Mouse (Mus musculus): ENCODE measurements around the gene Atp5l.
"Not testable (repeated sequence)": the region's sequence is repeated elsewhere in the genome, so short reads cannot be mapped to it uniquely, and the experiment has no call there.

Atp5l gene

GRCm38 (mm10) chr9:44920374-44921122 is at the start of gene Atp5l:
Atp5l (minus strand) TSS chr9:44920742.
- DNase-seq (ENCODE audit: low spot score) = peak; percentile 98

- DNase-seq (ENCODE audit: low spot score) = no peak
Measured at GRCm38 (mm10) chr9:44969450-44969849, 48.9 kb upstream of the Atp5l start.

GRCm38 (mm10) chr9:44967763-44968162 is 47.2 kb upstream of the Atp5l start:
- DNase-seq (ENCODE audit: low spot score) = not testable (repeated sequence)

- peak; percentile 91 for DNase-seq (ENCODE audit: low spot score)
Measured at GRCm38 (mm10) chr9:44966815-44967242, 46.3 kb upstream of the Atp5l start.

- DNase-seq (ENCODE audit: low spot score) = no peak
Measured at GRCm38 (mm10) chr9:44965833-44966466, 45.4 kb upstream of the Atp5l start.

GRCm38 (mm10) chr9:44965126-44965832 is 44.7 kb upstream of the Atp5l start, which contains the start of gene Ube4a:
Ube4a (minus strand) TSS chr9:44965600.
- DNase-seq (ENCODE audit: low spot score) = peak; percentile 98

GRCm38 (mm10) chr9:44954432-44954831 is 33.9 kb upstream of the Atp5l start:
- DNase-seq (ENCODE audit: low spot score) = no peak

- DNase-seq (ENCODE audit: low spot score) = no peak
Measured at GRCm38 (mm10) chr9:44947836-44948235, 27.3 kb upstream of the Atp5l start.

- DNase-seq (ENCODE audit: low spot score) = peak; percentile 82
Measured at GRCm38 (mm10) chr9:44946185-44946695, 25.7 kb upstream of the Atp5l start.

GRCm38 (mm10) chr9:44942421-44942820 is 21.9 kb upstream of the Atp5l start:
- DNase-seq (ENCODE audit: low spot score) = no peak

- DNase-seq (ENCODE audit: low spot score) = no peak
Measured at GRCm38 (mm10) chr9:44941756-44942155, 21.2 kb upstream of the Atp5l start.

- no peak for DNase-seq (ENCODE audit: low spot score)
Measured at GRCm38 (mm10) chr9:44921543-44921942, 1.0 kb upstream of the Atp5l start.

- DNase-seq (ENCODE audit: low spot score) = peak; percentile 91
Measured at GRCm38 (mm10) chr9:44921123-44921468, 554 bp upstream of the Atp5l start.

- DNase-seq (ENCODE audit: low spot score) = no peak
Measured at GRCm38 (mm10) chr9:44919606-44920005, 936 bp downstream of the Atp5l start.

GRCm38 (mm10) chr9:44916196-44916595 is 4.3 kb downstream of the Atp5l start:
- peak; percentile 43 for DNase-seq (ENCODE audit: low spot score)

GRCm38 (mm10) chr9:44914706-44915105 is 5.8 kb downstream of the Atp5l start:
- no peak for DNase-seq (ENCODE audit: low spot score)

- no peak for DNase-seq (ENCODE audit: low spot score)
Measured at GRCm38 (mm10) chr9:44911365-44911764, 9.2 kb downstream of the Atp5l start.

- no peak for DNase-seq (ENCODE audit: low spot score)
Measured at GRCm38 (mm10) chr9:44905620-44906019, 14.9 kb downstream of the Atp5l start.

GRCm38 (mm10) chr9:44904964-44905363 is 15.6 kb downstream of the Atp5l start:
- peak; percentile 53 for DNase-seq (ENCODE audit: low spot score)

GRCm38 (mm10) chr9:44903856-44904255 is 16.7 kb downstream of the Atp5l start:
- no peak for DNase-seq (ENCODE audit: low spot score)

GRCm38 (mm10) chr9:44900402-44900801 is 20.1 kb downstream of the Atp5l start:
- no peak for DNase-seq (ENCODE audit: low spot score)

- no peak for DNase-seq (ENCODE audit: low spot score)
Measured at GRCm38 (mm10) chr9:44899716-44900115, 20.8 kb downstream of the Atp5l start.

- DNase-seq (ENCODE audit: low spot score) = no peak
Measured at GRCm38 (mm10) chr9:44897024-44897423, 23.5 kb downstream of the Atp5l start.
